Mouse (Mus musculus) B cell, adult 67 days (primary cell): ENCODE results near the gene Pycr1. TPM values are rescaled to one million over a fixed set of nuclear protein-coding genes. Genes with fewer than 3 reads are reported as not detected.

Experiments
- total RNA-seq, 2 experiments: library from RNA; stranded (reverse); gene quantifications; 4 replicates each; pipeline ENCODE4 v1.2.4; 2023

Pycr1 gene
- under 1 TPM in 1 of 2 experiments, not detected in 1; 0.81 TPM for total RNA-seq

DNA sequence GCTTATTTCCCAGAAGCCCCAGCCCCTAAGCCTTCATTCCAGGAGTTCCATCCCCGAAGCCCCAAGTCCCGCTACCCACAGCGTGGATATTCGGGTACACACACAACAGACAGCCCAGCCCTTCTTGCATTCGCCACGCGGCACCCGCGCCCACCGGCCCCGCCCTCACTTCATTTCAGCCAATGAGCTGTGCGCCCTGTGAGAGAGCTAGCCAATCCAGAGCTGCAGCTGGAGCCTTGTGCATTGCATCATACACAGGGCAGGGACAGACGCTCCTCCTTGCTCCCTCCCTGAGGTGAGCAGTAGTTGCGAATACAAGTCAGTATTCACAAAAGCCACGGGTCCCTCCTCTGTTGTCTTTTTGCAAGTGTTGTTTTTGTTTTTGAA is at the start of gene Pycr1:
Gene Pycr1 (minus strand): TSS at position 169 of the 387 bp plus-strand sequence.

DNA sequence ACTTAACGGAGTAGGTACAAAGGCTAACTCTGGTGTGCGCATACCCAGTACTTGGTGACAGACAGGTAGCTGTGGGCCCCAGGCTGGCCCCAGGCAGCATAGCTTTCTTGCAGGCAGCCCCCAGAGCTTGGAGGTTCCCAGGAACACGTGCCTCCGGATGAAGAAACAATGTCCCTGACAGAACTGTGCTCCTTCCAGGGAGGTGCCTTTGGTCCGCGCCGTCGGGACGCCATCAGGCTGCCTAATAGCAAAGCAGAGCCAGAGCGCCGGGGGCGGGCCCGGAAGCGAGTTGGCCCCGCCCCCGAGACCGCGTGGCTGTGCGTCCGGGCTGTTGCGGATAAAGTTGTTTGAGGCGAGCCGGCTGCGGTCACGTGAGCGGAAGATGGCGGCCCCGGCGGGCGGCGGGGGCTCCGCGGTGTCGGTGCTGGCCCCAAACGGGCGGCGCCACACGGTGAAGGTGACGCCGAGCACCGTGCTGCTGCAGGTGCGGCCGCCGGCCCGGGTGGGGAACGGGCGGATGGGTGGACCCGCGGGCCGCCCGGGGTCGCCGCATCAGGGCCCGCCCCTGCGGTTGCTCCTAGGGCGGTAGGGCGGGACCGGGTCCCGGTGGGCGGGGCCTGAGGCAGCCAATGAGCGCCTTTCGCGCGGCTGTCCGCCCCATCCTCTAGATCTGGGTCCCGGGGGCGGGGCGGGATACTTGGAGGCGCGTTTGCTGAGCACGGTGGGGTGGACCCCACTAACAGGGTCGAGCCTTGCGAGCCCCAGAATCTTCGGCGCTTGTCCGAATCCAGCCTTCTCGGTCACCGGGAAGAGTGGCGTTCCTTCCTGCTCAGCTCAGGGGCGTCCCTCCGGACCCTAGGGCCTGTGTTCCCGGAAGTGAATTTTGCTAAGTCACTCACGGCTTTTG is 29.4 kb upstream of the Pycr1 start, which contains the start of gene Aspscr1:
Gene Aspscr1 (plus strand): TSS at position 287 of the 907 bp plus-strand sequence.

DNA sequence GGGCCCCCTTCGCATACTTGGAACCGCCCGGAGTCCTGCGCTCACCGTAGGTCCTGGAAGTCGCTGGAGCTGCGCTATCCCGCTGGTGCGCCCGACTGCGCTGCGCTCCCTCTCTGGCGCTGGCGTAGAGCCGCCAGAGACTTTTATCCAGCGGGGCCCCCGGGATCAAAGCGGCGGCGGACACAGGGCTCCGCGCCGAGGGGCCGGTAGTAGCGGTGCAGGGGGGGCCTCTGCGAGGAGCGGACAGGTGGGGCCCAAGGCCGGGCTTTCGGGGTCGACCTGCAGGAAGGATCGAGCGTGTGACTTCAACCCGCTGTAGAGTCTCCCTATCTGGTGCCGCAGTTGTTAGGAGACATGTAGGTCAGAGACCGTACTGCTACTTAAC is 17.5 kb upstream of the Pycr1 start, which contains the start of gene Notum:
Gene Notum (minus strand): TSS at position 100 of the 385 bp plus-strand sequence.

DNA sequence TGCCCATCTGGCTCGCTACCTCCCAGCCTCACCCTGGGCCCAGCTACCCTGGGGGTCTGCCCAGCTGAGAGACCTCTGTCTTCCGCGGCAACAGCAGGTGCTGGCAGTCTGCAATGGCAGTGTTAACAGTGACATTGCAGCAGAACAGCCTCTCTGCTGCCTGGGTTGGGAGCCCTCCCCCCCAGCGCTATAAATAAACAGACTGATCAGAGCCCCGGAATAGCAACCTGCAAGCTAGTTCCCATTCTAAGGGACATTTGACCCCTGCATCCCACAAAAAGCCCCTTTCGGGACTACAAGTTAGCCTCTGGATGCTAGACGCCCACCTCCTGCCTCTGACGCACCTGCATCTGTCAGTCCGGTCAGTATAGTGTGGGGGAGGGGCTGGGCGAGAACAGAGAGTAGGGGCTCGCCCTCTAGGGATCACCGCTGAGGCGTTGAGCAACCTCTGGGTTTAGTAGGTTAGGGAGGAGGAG is 4.5 kb upstream of the Pycr1 start, which contains the start of gene Myadml2:
Gene Myadml2 (minus strand): TSS at position 158 of the 476 bp plus-strand sequence.

DNA sequence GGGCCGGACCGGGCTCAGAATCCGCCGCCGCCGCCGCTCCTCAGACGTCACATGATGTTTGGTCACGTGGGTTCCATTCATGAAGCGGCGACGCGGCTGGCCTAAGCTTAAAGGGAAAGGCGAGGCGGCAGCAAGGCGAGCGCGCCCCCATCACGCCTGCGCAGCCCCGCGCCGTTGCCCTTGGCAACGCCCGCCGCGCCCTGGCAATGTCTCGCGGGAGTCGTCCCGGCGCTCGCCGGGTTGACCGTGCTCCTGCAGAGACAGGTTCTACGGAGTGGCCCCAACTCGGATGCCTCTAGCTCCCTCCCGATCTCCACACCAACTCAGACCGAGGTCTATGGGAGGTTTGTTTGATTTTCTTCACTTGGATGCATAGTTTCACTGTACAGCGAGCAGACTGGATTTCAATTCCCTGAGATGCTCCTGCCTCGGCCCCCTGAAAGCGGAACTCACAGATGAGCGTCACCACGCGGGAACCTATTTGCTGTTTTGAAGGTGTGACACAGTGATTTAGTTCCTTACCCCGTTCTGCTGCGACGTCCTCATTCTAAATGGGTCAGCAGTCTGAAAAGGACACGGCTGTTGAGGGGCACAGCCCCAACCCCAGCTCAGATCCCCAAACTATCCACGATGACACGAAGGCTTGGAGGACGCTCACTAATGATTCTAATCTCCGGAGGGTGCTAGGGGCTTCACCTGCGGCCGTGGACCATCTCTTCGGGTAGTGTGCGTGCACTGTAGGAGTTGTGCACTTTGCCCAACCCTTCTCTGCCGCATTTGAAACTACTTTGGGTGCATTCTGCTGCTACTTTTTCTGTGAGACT is 9.8 kb downstream of the Pycr1 start, which contains the start of gene Mafg:
Gene Mafg (minus strand): TSS at position 81 of the 824 bp plus-strand sequence.

DNA sequence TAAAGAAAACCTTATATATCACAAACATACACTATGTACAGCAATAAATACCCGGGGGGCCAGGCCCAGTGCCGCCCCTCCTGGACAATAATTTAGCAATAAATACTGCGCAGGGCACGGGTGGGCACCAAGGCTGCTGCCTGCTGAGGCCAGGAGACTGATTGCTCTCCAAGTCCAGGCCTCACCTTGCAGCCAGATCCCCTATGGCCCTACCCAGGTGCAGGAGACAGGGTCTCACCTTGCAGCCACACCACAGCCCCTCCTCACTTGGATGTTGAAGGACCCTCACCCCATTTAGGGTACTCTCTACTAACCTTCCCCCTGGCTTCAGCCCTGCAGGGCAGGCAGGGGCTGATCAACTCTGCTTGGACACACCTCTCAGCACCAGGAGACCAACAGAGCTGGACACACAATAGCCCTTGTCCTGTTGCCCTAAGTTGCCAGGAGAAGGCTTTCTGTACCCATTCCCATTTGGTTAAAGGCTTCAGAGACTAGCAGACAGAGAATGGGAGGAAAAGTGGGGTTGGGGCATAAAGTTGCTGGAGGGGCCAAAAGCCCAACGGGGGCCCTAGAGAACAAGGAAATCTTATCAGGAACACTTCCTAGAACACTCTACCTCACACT is 18.3 kb downstream of the Pycr1 start, which contains the start of gene Sirt7:
Gene Sirt7 (minus strand): TSS at position 89 of the 624 bp plus-strand sequence.

DNA sequence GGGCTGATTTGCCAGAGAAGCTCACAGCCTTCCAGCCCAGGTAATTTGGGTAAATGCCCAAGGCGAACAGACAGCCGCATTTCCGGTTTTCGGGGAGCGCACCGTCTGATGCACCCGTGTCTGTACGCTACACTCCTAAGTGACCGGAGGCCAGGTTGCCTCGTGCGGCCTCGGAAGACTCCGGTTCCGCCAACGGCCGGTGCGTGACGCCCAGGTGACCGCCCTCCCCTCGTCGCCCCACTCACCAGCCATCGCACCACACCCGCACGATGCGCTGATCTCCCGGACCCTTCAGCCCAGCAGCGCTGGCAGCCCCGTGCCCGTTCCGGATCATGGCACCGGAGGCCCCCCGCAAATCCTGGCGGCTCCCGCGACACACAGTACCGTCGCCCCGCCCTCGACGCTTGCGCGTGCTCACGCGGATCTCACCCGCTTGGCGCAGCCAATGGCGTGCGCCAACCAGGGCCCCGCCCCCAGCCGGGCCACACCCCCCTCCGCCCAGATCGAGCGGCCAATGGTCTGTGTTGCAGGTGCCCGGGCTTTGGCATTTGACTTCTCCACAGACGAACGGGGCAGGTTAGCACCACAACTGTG is 26.0 kb downstream of the Pycr1 start, which contains the start of gene Pcyt2:
Gene Pcyt2 (minus strand): TSS at position 418 of the 594 bp plus-strand sequence.

DNA sequence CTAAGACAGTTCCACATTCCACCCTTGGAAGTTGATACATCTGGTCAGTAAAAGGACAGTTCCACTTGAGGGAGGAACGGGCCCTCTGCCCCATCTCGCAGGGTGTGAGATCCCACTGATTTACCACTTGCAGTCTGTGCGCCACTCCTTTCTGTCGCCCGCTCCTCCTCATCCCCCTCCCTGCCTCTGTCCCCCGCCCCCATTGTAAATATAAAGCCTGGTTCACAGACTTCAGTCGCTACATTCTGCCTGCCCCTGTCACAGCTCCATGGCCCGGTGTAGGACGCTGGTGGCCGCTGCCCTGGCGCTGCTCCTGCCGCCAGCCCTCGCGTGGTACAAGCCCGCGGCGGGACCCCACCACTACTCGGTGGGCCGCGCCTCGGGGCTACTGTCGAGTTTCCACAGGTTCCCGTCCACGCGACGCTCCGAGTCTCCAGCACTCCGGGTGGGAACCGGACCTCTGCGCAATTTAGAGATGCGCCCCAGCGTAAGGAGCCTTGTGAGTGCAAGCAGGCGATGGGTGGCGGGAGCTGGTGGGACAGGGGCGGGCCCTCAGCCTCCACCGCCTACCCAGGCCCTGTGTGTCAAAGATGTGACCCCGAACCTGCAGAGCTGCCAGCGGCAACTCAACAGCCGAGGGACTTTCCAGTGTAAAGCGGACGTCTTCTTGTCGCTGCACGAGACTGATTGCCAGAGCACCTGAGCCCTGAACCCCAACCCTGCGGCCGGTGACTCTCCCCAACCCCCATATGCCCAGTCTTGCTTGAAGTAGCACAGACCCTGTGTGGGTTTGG is 35.1 kb downstream of the Pycr1 start, which contains the start of gene Npb:
Gene Npb (plus strand): TSS at position 237 of the 794 bp plus-strand sequence.

DNA sequence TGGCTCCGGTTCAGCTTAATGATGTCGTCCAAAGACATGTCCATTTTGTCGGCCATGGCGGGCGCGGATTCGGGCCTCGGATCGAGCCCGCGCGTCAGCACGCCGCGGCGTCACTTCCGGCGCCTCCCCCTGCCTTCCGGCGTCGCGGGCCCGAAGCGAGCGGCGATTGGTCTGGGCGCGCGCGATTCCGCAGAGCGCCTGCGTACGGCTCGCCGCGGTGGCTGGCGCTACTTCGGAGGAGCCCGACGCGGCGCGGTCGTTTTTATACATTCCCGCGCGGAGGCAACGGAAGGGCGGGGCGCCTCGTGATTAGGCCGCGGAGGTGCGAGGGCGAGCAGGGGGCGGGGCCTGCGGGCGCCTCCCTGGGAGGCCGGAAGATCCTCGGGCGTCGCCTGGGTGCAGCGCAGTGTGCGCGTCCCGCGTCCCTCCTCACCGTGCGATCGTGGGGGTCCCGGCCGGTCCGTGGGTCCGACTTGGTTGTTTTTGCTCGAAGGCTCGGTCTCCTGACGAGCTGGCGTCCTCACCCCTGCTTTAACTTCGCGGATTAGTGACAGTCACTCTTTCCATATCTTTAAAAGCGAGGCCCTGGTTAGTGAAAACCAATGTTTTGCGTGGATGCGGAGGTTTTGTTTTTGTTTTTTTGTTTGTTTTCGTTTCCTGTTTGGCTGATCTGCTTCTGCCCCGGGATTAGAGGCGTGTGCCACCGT is 45.1 kb downstream of the Pycr1 start, which contains the start of the genes Alyref and Anapc11:
Gene Alyref (minus strand): TSS at position 83 of the 707 bp plus-strand sequence.
Gene Anapc11 (plus strand): TSS at position 139 of the 707 bp plus-strand sequence.

Other genes starting within 250 kb of the Pycr1 start
- 10 to 100 TPM; 57.3 to 70.4 TPM for gene Nploc4, start 206.1 kb downstream of the Pycr1 start, total RNA-seq
- 10 to 100 TPM in 1 of 2 experiments, not detected in 1; 50.9 TPM for gene Tspan10, start 201.1 kb downstream of the Pycr1 start, total RNA-seq
- gene Pde6g, start 190.3 kb downstream of the Pycr1 start, total RNA-seq, result under 1 TPM in 1 of 2 experiments, not detected in 1; 0.32 TPM
- 1 to 10 TPM; 5.4 to 9.3 TPM for gene Oxld1, start 185.7 kb downstream of the Pycr1 start, total RNA-seq
- gene Ccdc137, start 185.7 kb downstream of the Pycr1 start, total RNA-seq, result 10 to 100 TPM; 37.4 to 41.2 TPM
- gene Arl16, start 176.2 kb downstream of the Pycr1 start, total RNA-seq, result 10 to 100 TPM; 13.0 to 15.9 TPM
- gene Mrpl12, start 159.2 kb downstream of the Pycr1 start, total RNA-seq, result 10 to 100 TPM; 38.9 to 39.5 TPM
- 10 to 100 TPM; 14.7 to 15.0 TPM for gene Slc25a10, start 151.9 kb downstream of the Pycr1 start, total RNA-seq
- not detected for gene Gcgr, start 113.1 kb downstream of the Pycr1 start, total RNA-seq
- gene Mcrip1, start 94.0 kb downstream of the Pycr1 start, total RNA-seq, result 10 to 100 TPM; 40.5 to 43.6 TPM
- not detected for gene Ppp1r27, start 92.6 kb downstream of the Pycr1 start, total RNA-seq
- gene P4hb, start 70.5 kb downstream of the Pycr1 start, total RNA-seq, result 100 to 1,000 TPM; 141 to 149 TPM
- gene Arhgdia, start 62.1 kb downstream of the Pycr1 start, total RNA-seq, result 100 to 1,000 TPM; 520 to 527 TPM
- 100 to 1,000 TPM; 130 to 143 TPM for gene Alyref, start 45.4 kb downstream of the Pycr1 start, total RNA-seq
- 10 to 100 TPM; 50.0 to 53.1 TPM for gene Anapc11, start 45.3 kb downstream of the Pycr1 start, total RNA-seq
- gene Npb, start 35.3 kb downstream of the Pycr1 start, total RNA-seq, result 1 to 10 TPM; 1.6 to 2.4 TPM
- 100 to 1,000 TPM; 107 to 119 TPM for gene Pcyt2, start 25.8 kb downstream of the Pycr1 start, total RNA-seq
- 100 to 1,000 TPM; 124 to 136 TPM for gene Sirt7, start 18.5 kb downstream of the Pycr1 start, total RNA-seq
- gene Mafg, start 10.2 kb downstream of the Pycr1 start, total RNA-seq, result 10 to 100 TPM; 48.0 to 54.0 TPM
- gene Myadml2, start 4.4 kb upstream of the Pycr1 start, total RNA-seq, result 1 to 10 TPM in 1 of 2 experiments, not detected in 1; 1.4 TPM
- gene Notum, start 17.4 kb upstream of the Pycr1 start, total RNA-seq, result not detected
- gene Aspscr1, start 29.2 kb upstream of the Pycr1 start, total RNA-seq, result 100 to 1,000 TPM in 1 of 2 experiments, 10 to 100 TPM in 1; 97.4 to 100 TPM
- gene Cenpx, start 70.0 kb upstream of the Pycr1 start, total RNA-seq, result 10 to 100 TPM; 30.5 to 32.1 TPM
- gene Lrrc45, start 70.2 kb upstream of the Pycr1 start, total RNA-seq, result 10 to 100 TPM; 38.6 to 46.7 TPM
- 1 to 10 TPM; 1.1 to 1.5 TPM for gene Rac3, start 77.7 kb upstream of the Pycr1 start, total RNA-seq
- gene Dcxr, start 83.5 kb upstream of the Pycr1 start, total RNA-seq, result 10 to 100 TPM; 12.1 to 18.0 TPM
- not detected for gene Cbr2, start 88.3 kb upstream of the Pycr1 start, total RNA-seq
- 10 to 100 TPM; 32.7 to 39.2 TPM for gene Hmga1b, start 119.0 kb upstream of the Pycr1 start, total RNA-seq
- 10 to 100 TPM; 14.3 to 15.5 TPM for gene Rfng, start 140.4 kb upstream of the Pycr1 start, total RNA-seq
- 10 to 100 TPM; 75.3 to 86.7 TPM for gene Gps1, start 140.5 kb upstream of the Pycr1 start, total RNA-seq
- gene Dus1l, start 152.6 kb upstream of the Pycr1 start, total RNA-seq, result 10 to 100 TPM; 62.1 to 78.8 TPM
- gene Fasn, start 180.8 kb upstream of the Pycr1 start, total RNA-seq, result 100 to 1,000 TPM; 107 to 111 TPM